Mouse (Mus musculus): Measurements from ENCODE around the gene Cep170b. TPM values are rescaled to one million over a fixed set of nuclear protein-coding genes. Genes with fewer than 3 reads are reported as not detected.

Gene Cep170b
- polyA plus RNA-seq, 1 experiment from 2014 or later, result 8.7 TPM

GRCm38 (mm10) chr12:112744891-112745580, 24.8 kb downstream of the Cep170b start:
- H3K4me1 ChIP-seq (replicated peaks), result peaks cover 41% of the 10 kb centered on the region
- H3K9me3 ChIP-seq, result no peaks in the 10 kb centered on the region
- peak overlapping the region; percentile 91; the same call in 1 of the 2 replicates for H3K27ac ChIP-seq
- WGBS, result 87% methylated on average over 10 of the region's 10 CpGs
- H3K27me3 ChIP-seq (ENCODE audit: insufficient read depth, poor library complexity, severe bottlenecking), result no peaks in the 10 kb centered on the region
- H3K36me3 ChIP-seq, result peaks cover 28% of the 10 kb centered on the region
- no peak for DNase-seq (ENCODE audit: low spot score)
- H3K4me3 ChIP-seq, result no peak overlapping the region

GRCm38 (mm10) chr12:112745716-112746115, 25.5 kb downstream of the Cep170b start:
- no peaks in the 10 kb centered on the region for H3K27me3 ChIP-seq (ENCODE audit: insufficient read depth, poor library complexity, severe bottlenecking)
- peaks cover 41% of the 10 kb centered on the region for H3K4me1 ChIP-seq (replicated peaks)
- no peak for DNase-seq (ENCODE audit: low spot score)
- H3K4me3 ChIP-seq, result no peak overlapping the region
- H3K36me3 ChIP-seq, result peaks cover 21% of the 10 kb centered on the region; the same call in 1 of the 2 replicates
- 91% methylated on average over 10 of the region's 10 CpGs for WGBS
- H3K27ac ChIP-seq, result peak overlapping the region; percentile 91
- no peaks in the 10 kb centered on the region for H3K9me3 ChIP-seq

DNA sequence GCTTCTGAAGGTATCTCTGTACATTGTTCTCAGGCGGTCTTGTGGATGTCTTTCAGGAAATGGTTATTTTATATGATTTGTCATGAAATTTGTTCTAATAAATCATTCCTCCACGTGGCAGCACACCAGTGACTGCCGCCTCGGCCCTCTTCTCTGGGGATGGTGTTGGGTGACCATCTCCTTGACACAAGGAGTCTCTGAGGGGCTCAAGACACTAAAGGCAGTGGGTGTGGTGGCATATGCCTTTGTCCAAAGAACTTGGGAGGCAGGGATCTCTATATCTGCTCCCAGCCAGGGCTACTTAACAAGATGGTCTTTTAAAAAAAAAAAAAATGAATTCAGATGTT, 26.2 kb downstream of the Cep170b start:
- Histone ChIP-seq H3K9me3 (no peaks in the 10 kb centered on the region), H3K4me3 (no peak overlapping the region; the same call in 1 of the 2 replicates), H3K27me3 (ENCODE audit: insufficient read depth, poor library complexity, severe bottlenecking) (no peaks in the 10 kb centered on the region), H3K36me3 (peaks cover 18% of the 10 kb centered on the region; the same call in 1 of the 2 replicates), H3K27ac (peak overlapping the region; percentile 91), H3K4me1 (replicated peaks) (peaks cover 41% of the 10 kb centered on the region)
- DNase-seq (ENCODE audit: low spot score), result no peak
- WGBS, result 86% methylated on average over 4 of the region's 4 CpGs

- Histone ChIP-seq H3K4me1 (replicated peaks) (peaks cover 41% of the 10 kb centered on the region), H3K27me3 (ENCODE audit: insufficient read depth, poor library complexity, severe bottlenecking) (no peaks in the 10 kb centered on the region), H3K36me3 (peaks cover 18% of the 10 kb centered on the region; the same call in 1 of the 2 replicates), H3K9me3 (no peaks in the 10 kb centered on the region), H3K27ac (peak overlapping the region; percentile 91), H3K4me3 (peak overlapping the region; percentile 31)
- 19% methylated on average over 10 of the region's 10 CpGs for WGBS
- DNase-seq (ENCODE audit: low spot score), result peak; percentile 61
These were observed 26.8 kb downstream of the Cep170b start for GRCm38 (mm10) chr12:112746808-112747605.

DNA sequence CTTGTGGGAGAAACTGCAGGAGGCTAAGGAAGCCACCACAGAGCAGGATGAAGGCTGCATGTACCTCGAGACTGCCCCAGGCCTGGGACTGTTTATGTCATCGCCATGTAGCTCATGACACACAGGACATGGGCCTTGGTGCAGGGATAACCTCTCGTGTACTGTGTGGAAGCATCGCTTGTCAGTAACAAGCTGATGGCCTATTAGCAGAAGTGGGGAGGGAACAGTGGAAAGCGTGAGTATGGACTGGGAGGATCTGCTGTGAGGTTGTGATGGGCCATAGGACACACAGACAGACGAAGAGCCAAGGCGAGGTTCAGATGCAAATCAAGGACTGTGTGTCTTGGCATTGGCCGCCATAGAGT, 27.3 kb downstream of the Cep170b start:
- Histone ChIP-seq H3K27me3 (ENCODE audit: insufficient read depth, poor library complexity, severe bottlenecking) (no peaks in the 10 kb centered on the region), H3K27ac (peak overlapping the region; percentile 91), H3K9me3 (no peaks in the 10 kb centered on the region), H3K4me1 (replicated peaks) (peaks cover 38% of the 10 kb centered on the region), H3K4me3 (peak overlapping the region; percentile 31; the same call in 1 of the 2 replicates), H3K36me3 (peaks cover 18% of the 10 kb centered on the region; the same call in 1 of the 2 replicates)
- 74% methylated on average over 8 of the region's 8 CpGs for WGBS
- DNase-seq (ENCODE audit: low spot score), result no peak

- no peaks in the 10 kb centered on the region for H3K27me3 ChIP-seq (ENCODE audit: insufficient read depth, poor library complexity, severe bottlenecking)
- WGBS, result 90% methylated on average over 12 of the region's 12 CpGs
- H3K4me3 ChIP-seq, result no peak overlapping the region
- H3K36me3 ChIP-seq, result no peaks in the 10 kb centered on the region
- H3K9me3 ChIP-seq, result no peaks in the 10 kb centered on the region
- DNase-seq (ENCODE audit: low spot score), result no peak
- peaks cover 19% of the 10 kb centered on the region for H3K4me1 ChIP-seq (replicated peaks)
- H3K27ac ChIP-seq, result no peak overlapping the region
These were observed 30.7 kb downstream of the Cep170b start for GRCm38 (mm10) chr12:112750976-112751375.

DNA sequence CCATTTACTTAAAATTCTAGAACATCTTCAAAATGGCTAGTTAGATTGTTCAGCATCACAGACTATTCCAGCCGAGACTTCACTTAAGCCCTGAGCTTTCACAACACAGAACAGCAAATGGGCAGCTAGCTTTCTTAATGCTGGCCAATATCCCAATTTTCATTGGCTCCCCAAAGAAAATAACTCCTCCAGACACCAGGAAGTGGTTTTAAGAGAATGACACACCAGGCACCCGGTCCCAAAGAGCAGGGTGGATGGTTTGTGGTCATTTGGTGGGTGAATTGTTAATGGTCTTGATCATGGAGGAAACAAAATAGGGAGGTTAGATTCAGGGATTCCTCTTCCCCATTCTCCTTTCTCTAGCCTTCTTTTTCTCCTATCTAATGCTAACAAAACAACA, 32.1 kb downstream of the Cep170b start:
- Histone ChIP-seq H3K27me3 (ENCODE audit: insufficient read depth, poor library complexity, severe bottlenecking) (no peaks in the 10 kb centered on the region), H3K4me1 (replicated peaks) (peaks cover 9% of the 10 kb centered on the region), H3K36me3 (no peaks in the 10 kb centered on the region), H3K4me3 (no peak overlapping the region), H3K27ac (no peak overlapping the region), H3K9me3 (no peaks in the 10 kb centered on the region)
- 69% methylated on average over 2 of the region's 2 CpGs for WGBS
- DNase-seq (ENCODE audit: low spot score), result no peak

DNA sequence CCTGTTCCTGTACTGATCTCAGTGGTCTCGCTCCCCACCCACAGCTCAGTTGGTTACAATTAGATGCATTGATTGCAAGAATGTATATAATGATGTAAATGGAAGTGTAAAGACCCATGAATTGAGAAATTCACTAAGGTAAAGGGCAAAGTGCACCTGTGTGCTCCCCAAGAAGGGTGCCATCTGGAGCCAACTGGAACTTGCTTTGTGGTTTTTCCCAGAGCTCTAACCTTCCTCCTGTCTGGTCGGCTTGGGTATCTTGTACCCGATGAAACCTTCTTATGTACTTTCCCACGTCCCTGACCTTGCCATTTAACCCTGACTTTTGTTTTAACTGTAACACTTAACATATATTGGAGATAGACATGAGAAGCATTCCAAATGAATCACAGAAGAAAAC, 35.6 kb downstream of the Cep170b start:
- DNase-seq (ENCODE audit: low spot score), result no peak
- Histone ChIP-seq H3K4me1 (replicated peaks) (peaks cover 6% of the 10 kb centered on the region), H3K36me3 (no peaks in the 10 kb centered on the region), H3K27me3 (ENCODE audit: insufficient read depth, poor library complexity, severe bottlenecking) (no peaks in the 10 kb centered on the region), H3K9me3 (no peaks in the 10 kb centered on the region), H3K4me3 (no peak overlapping the region), H3K27ac (no peak overlapping the region)
- 80% methylated on average over 4 of the region's 4 CpGs for WGBS

- DNase-seq (ENCODE audit: low spot score), result no peak
- 94% methylated on average over 5 of the region's 5 CpGs for WGBS
- Histone ChIP-seq H3K27ac (no peak overlapping the region), H3K4me3 (no peak overlapping the region), H3K9me3 (no peaks in the 10 kb centered on the region), H3K27me3 (ENCODE audit: insufficient read depth, poor library complexity, severe bottlenecking) (no peaks in the 10 kb centered on the region), H3K4me1 (replicated peaks) (peaks cover 7% of the 10 kb centered on the region), H3K36me3 (no peaks in the 10 kb centered on the region)
These were observed 37.6 kb downstream of the Cep170b start for GRCm38 (mm10) chr12:112757896-112758295.

GRCm38 (mm10) chr12:112759471-112759870, 39.2 kb downstream of the Cep170b start:
- no peaks in the 10 kb centered on the region for H3K9me3 ChIP-seq
- no peaks in the 10 kb centered on the region for H3K36me3 ChIP-seq
- 86% methylated on average over 3 of the region's 3 CpGs for WGBS
- no peak for DNase-seq (ENCODE audit: low spot score)
- peaks cover 7% of the 10 kb centered on the region for H3K4me1 ChIP-seq (replicated peaks)
- no peak overlapping the region for H3K4me3 ChIP-seq
- no peak overlapping the region for H3K27ac ChIP-seq
- no peaks in the 10 kb centered on the region for H3K27me3 ChIP-seq (ENCODE audit: insufficient read depth, poor library complexity, severe bottlenecking)

DNA sequence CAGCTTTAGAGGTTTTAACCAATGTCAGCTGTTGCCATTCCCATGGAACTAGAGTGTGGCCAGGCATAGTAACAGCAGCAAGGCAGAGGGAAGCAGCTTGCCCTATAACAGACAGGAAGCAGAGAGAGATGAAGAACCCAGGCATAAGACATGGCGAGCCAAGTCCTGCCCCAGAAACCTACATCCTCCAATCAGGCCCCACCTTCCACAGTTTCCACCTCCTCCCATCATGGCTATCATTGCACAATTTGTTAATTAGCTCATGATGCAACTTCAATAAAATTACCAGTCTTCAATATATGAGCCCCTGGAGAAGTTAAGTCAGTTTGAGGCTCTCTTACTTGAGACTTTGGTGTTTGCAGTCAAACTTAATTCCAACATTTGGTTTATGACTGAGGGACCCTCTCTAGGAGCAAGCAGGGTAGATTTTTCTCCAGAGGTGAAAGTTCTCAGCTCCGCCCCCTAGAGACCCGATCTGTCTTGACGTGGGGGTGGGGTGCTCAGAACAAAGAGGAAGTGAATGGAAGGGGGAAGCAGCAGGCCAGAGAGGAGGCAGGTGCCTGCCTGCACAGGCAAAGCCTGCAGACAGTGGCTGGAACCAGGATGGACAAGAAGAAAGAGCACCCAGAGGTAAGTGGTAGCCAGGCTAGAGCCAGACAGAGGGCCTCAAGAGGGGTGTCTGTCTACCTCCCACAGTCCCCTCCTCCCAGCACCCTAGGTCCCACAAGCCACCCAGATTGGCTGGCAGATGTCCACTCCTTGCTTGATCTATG, 40.1 kb downstream of the Cep170b start, which contains the start of gene Pld4:
Gene Pld4 (plus strand): TSS at position 502 of the 773 bp plus-strand sequence.
- Histone ChIP-seq H3K4me1 (replicated peaks) (peaks cover 7% of the 10 kb centered on the region), H3K36me3 (no peaks in the 10 kb centered on the region), H3K9me3 (no peaks in the 10 kb centered on the region), H3K27ac (peak within 1 kb of the TSS; percentile 36; the same call in 1 of the 2 replicates), H3K4me3 (no peak within 1 kb of the TSS), H3K27me3 (ENCODE audit: insufficient read depth, poor library complexity, severe bottlenecking) (no peaks in the 10 kb centered on the region)
- no peak for DNase-seq (ENCODE audit: low spot score)
- 44% methylated on average over 4 of the region's 4 CpGs for WGBS

DNA sequence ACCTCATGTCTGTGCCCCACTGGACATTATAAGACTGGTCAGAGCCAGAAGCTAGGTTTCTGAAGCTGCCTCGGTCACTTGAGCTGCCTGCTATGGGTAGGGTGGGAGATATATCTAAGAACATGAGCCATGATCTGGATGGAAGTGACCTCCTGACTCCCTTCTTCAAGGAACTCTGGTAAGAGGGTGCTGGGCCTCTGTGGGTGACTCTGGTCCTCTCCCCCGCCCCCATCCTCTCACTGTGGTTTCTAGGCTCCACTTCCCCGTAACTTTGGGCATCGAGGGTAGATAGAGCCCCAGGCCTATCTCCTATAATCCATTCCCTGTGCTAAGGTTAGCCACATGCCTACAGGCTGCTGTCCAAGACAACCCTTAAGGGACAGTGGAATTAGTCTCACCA, 41.2 kb downstream of the Cep170b start:
- no peaks in the 10 kb centered on the region for H3K36me3 ChIP-seq
- no peaks in the 10 kb centered on the region for H3K9me3 ChIP-seq
- no peak overlapping the region for H3K27ac ChIP-seq
- DNase-seq (ENCODE audit: low spot score), result no peak
- H3K4me3 ChIP-seq, result no peak overlapping the region
- WGBS, result 88% methylated on average over 4 of the region's 4 CpGs
- peaks cover 7% of the 10 kb centered on the region for H3K4me1 ChIP-seq (replicated peaks)
- H3K27me3 ChIP-seq (ENCODE audit: insufficient read depth, poor library complexity, severe bottlenecking), result no peaks in the 10 kb centered on the region

All from hindbrain, embryonic 10.5 days (tissue).